Mouse (Mus musculus) layer of hippocampus, adult 9-11 months (tissue): ENCODE data around the gene Krt13.
A peak's percentile ranks its signal among the peaks of the same experiment; 100 is the strongest.

Experiments
- DNase-seq: peaks from one replicate; pipeline ENCODE4 v3.0.0; 2022

Krt13 gene

GRCm38 (mm10) chr11:100112935-100113741, 8.2 kb downstream of the Krt13 start:
- no peak for DNase-seq

GRCm38 (mm10) chr11:100105576-100106122, 15.7 kb downstream of the Krt13 start, which contains the start of gene Krt36:
Gene Krt36, minus strand, starts transcription at chr11:100105626.
- no peak for DNase-seq

- DNase-seq, result no peak
These were observed 18.5 kb downstream of the Krt13 start for GRCm38 (mm10) chr11:100102693-100103429.

GRCm38 (mm10) chr11:100100391-100100790, 21.0 kb downstream of the Krt13 start:
- DNase-seq, result no peak

GRCm38 (mm10) chr11:100097819-100098218, 23.5 kb downstream of the Krt13 start:
- DNase-seq, result no peak

- no peak for DNase-seq
These were observed 25.2 kb downstream of the Krt13 start, which contains the start of gene Krt35 for GRCm38 (mm10) chr11:100096141-100096540. Gene Krt35, minus strand, starts transcription at chr11:100096241.

GRCm38 (mm10) chr11:100088378-100089025, 32.9 kb downstream of the Krt13 start:
- peak; percentile 21 for DNase-seq

- DNase-seq, result no peak
These were observed 33.5 kb downstream of the Krt13 start, which contains the start of gene Krt32 for GRCm38 (mm10) chr11:100087861-100088260. Gene Krt32, minus strand, starts transcription at chr11:100088226.

GRCm38 (mm10) chr11:100073873-100074272, 47.5 kb downstream of the Krt13 start:
- no peak for DNase-seq
